Mouse (Mus musculus): ENCODE measurements around the gene Foxn1. TPM values are rescaled to one million over a fixed set of nuclear protein-coding genes. Genes with fewer than 3 reads are reported as not detected.

The Foxn1 gene
- total RNA-seq, 1 experiment from 2014 or later, result 0.36 TPM

GRCm38 (mm10) chr11:78327634-78328511, 58.5 kb downstream of the Foxn1 start, which contains the start of gene Pigs:
Pigs (plus strand) TSS chr11:78328415.
- peak; percentile 97 for DNase-seq

- DNase-seq, result no peak
These were observed 59.1 kb downstream of the Foxn1 start for GRCm38 (mm10) chr11:78327215-78327614.

GRCm38 (mm10) chr11:78324965-78325364, 61.4 kb downstream of the Foxn1 start:
- no peak for DNase-seq

GRCm38 (mm10) chr11:78324000-78324785, 62.2 kb downstream of the Foxn1 start:
- no peak for DNase-seq

GRCm38 (mm10) chr11:78322860-78323259, 63.5 kb downstream of the Foxn1 start, which contains the start of gene Aldoc:
Aldoc (plus strand) TSS chr11:78322968.
- DNase-seq, result peak; percentile 81

GRCm38 (mm10) chr11:78322076-78322831, 64.1 kb downstream of the Foxn1 start:
- no peak for DNase-seq

- no peak for DNase-seq
These were observed 67.9 kb downstream of the Foxn1 start for GRCm38 (mm10) chr11:78318411-78318810.

GRCm38 (mm10) chr11:78313662-78314061, 72.7 kb downstream of the Foxn1 start:
- DNase-seq, result no peak

GRCm38 (mm10) chr11:78310861-78311511, 75.4 kb downstream of the Foxn1 start:
- no peak for DNase-seq

Other genes with a start within 250 kb of the Foxn1 start
- gene Traf4, start 221.0 kb downstream of the Foxn1 start, total RNA-seq (2021), result 35.6 and 42.3 TPM in 2 replicates
- gene Nek8, start 209.9 kb downstream of the Foxn1 start, total RNA-seq (2021), result 15.7 and 17.6 TPM in 2 replicates
- gene Tlcd1, start 209.8 kb downstream of the Foxn1 start, total RNA-seq (2021), result 73.0 and 107 TPM in 2 replicates
- gene Rpl23a, start 203.0 kb downstream of the Foxn1 start, total RNA-seq (2021), result 1,910 and 2,113 TPM in 2 replicates
- 90.8 and 97.4 TPM in 2 replicates for gene Rab34, start 198.1 kb downstream of the Foxn1 start, total RNA-seq (2021)
- gene Proca1, start 193.2 kb downstream of the Foxn1 start, total RNA-seq (2021), result 14.6 and 16.8 TPM in 2 replicates
- gene Sdf2, start 140.8 kb downstream of the Foxn1 start, total RNA-seq (2021), result 96.9 and 111 TPM in 2 replicates
- gene Supt6, start 140.6 kb downstream of the Foxn1 start, total RNA-seq (2021), result 65.2 and 74.6 TPM in 2 replicates
- 163 and 168 TPM in 2 replicates for gene 2610507B11Rik, start 124.8 kb downstream of the Foxn1 start, total RNA-seq (2021)
- gene BC030499, start 95.7 kb downstream of the Foxn1 start, total RNA-seq (2021), result 1.3 and 1.7 TPM in 2 replicates
- 9.5 and 10.7 TPM in 2 replicates for gene Spag5, start 85.0 kb downstream of the Foxn1 start, total RNA-seq (2021)
- 20.9 and 23.2 TPM in 2 replicates for gene Aldoc, start 63.6 kb downstream of the Foxn1 start, total RNA-seq (2021)
- gene Pigs, start 58.1 kb downstream of the Foxn1 start, total RNA-seq (2021), result 57.0 and 63.2 TPM in 2 replicates
- gene Unc119, start 43.1 kb downstream of the Foxn1 start, total RNA-seq (2021), result 27.3 and 45.5 TPM in 2 replicates
- gene Slc13a2, start 35.7 kb upstream of the Foxn1 start, total RNA-seq (2021), result not detected in 2 replicates
- gene Slc46a1, start 79.1 kb upstream of the Foxn1 start, total RNA-seq (2021), result 46.2 and 57.5 TPM in 2 replicates
- gene Sarm1, start 111.2 kb upstream of the Foxn1 start, total RNA-seq (2021), result 6.1 and 6.7 TPM in 2 replicates
- 1.1 and 23.3 TPM in 2 replicates for gene Vtn, start 112.5 kb upstream of the Foxn1 start, total RNA-seq (2021)
- gene Sebox, start 116.9 kb upstream of the Foxn1 start, total RNA-seq (2021), result not detected in 2 replicates
- 32.1 and 35.9 TPM in 2 replicates for gene Tmem199, start 125.6 kb upstream of the Foxn1 start, total RNA-seq (2021)
- 155 and 159 TPM in 2 replicates for gene Poldip2, start 125.6 kb upstream of the Foxn1 start, total RNA-seq (2021)
- gene Tnfaip1, start 149.8 kb upstream of the Foxn1 start, total RNA-seq (2021), result 40.6 and 45.9 TPM in 2 replicates
- 81.9 and 97.8 TPM in 2 replicates for gene Ift20, start 149.8 kb upstream of the Foxn1 start, total RNA-seq (2021)
- gene Tmem97, start 164.2 kb upstream of the Foxn1 start, total RNA-seq (2021), result 63.8 and 70.1 TPM in 2 replicates

Measured in adrenal gland, postnatal 25 days (tissue).